Mouse (Mus musculus): ENCODE data around the gene Cyp2w1. TPM values are rescaled to one million over a fixed set of nuclear protein-coding genes. Genes with fewer than 3 reads are reported as not detected.

The Cyp2w1 gene
- polyA plus RNA-seq, 1 experiment from 2014 or later, result not detected

DNA sequence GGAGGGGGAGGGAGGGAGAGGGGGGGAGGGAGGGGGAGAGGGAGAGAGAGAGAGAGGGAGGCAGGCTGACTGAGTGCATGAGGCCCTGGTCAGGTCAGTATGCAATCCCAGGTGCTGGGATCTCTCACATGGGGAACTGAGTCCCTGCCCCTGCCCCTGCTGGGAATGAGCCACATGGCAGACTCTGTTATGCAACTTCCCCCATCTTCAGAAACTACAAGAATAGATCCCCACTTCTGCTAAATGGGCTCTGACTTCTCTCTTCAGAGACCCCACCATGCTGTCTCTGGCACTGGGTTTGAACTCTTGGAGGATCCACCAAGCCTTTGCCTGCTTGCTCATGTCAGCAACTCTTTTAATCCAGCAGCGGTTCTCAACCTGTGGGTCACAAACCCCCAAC, 13.4 kb downstream of the Cyp2w1 start:
- no peaks in the 10 kb centered on the region for H3K9me3 ChIP-seq (ENCODE audit: control insufficient read depth, low read length)
- H3K9ac ChIP-seq (ENCODE audit: low read depth, low read length), result no peak overlapping the region
- no peak overlapping the region for H3K4me2 ChIP-seq (replicated peaks; ENCODE audit: low read depth, low read length)
- no peaks in the 10 kb centered on the region for H3K27me3 ChIP-seq (ENCODE audit: control insufficient read depth, insufficient read depth, low read length)
- no peak for ATAC-seq (ENCODE audit: low FRiP score, low TSS enrichment)
- 95% methylated on average over 1 of the region's 1 CpGs for WGBS
- H3K4me3 ChIP-seq (ENCODE audit: low read length), result no peak overlapping the region
- H3K27ac ChIP-seq (ENCODE audit: low read depth, low read length), result no peak overlapping the region
- H3K4me1 ChIP-seq (ENCODE audit: control insufficient read depth, insufficient read depth, low read length), result peaks cover 15% of the 10 kb centered on the region
- peaks cover 4% of the 10 kb centered on the region; the same call in 1 of the 2 replicates for H3K36me3 ChIP-seq (ENCODE audit: control insufficient read depth, insufficient read depth, low read length)

- Histone ChIP-seq H3K4me2 (replicated peaks; ENCODE audit: low read depth, low read length) (no peak overlapping the region), H3K4me1 (ENCODE audit: control insufficient read depth, insufficient read depth, low read length) (peaks cover 22% of the 10 kb centered on the region), H3K4me3 (ENCODE audit: low read length) (no peak overlapping the region), H3K27ac (ENCODE audit: low read depth, low read length) (no peak overlapping the region), H3K27me3 (ENCODE audit: control insufficient read depth, insufficient read depth, low read length) (no peaks in the 10 kb centered on the region), H3K36me3 (ENCODE audit: control insufficient read depth, insufficient read depth, low read length) (peaks cover 4% of the 10 kb centered on the region; the same call in 1 of the 2 replicates), H3K9ac (ENCODE audit: low read depth, low read length) (no peak overlapping the region), H3K9me3 (ENCODE audit: control insufficient read depth, low read length) (no peaks in the 10 kb centered on the region)
- ATAC-seq (ENCODE audit: low FRiP score, low TSS enrichment), result no peak
- WGBS, result 84% methylated on average over 11 of the region's 11 CpGs
These were observed 14.1 kb downstream of the Cyp2w1 start for GRCm38 (mm10) chr5:139366484-139366883.

- Histone ChIP-seq H3K36me3 (ENCODE audit: control insufficient read depth, insufficient read depth, low read length) (0 out of 2 replicates have a peak, but pooled peaks cover under 1% of the 10 kb centered on the region), H3K27ac (ENCODE audit: low read depth, low read length) (no peak overlapping the region), H3K4me2 (replicated peaks; ENCODE audit: low read depth, low read length) (no peak overlapping the region), H3K4me1 (ENCODE audit: control insufficient read depth, insufficient read depth, low read length) (peaks cover 30% of the 10 kb centered on the region), H3K4me3 (ENCODE audit: low read length) (no peak overlapping the region), H3K27me3 (ENCODE audit: control insufficient read depth, insufficient read depth, low read length) (no peaks in the 10 kb centered on the region), H3K9me3 (ENCODE audit: control insufficient read depth, low read length) (no peaks in the 10 kb centered on the region), H3K9ac (ENCODE audit: low read depth, low read length) (no peak overlapping the region)
- WGBS, result 92% methylated on average over 4 of the region's 4 CpGs
- ATAC-seq (ENCODE audit: low FRiP score, low TSS enrichment), result no peak
These were observed 15.6 kb downstream of the Cyp2w1 start for GRCm38 (mm10) chr5:139367884-139368458.

- Histone ChIP-seq H3K4me3 (ENCODE audit: low read length) (no peak overlapping the region), H3K9ac (ENCODE audit: low read depth, low read length) (no peak overlapping the region), H3K9me3 (ENCODE audit: control insufficient read depth, low read length) (no peaks in the 10 kb centered on the region), H3K36me3 (ENCODE audit: control insufficient read depth, insufficient read depth, low read length) (no peaks in the 10 kb centered on the region), H3K4me2 (replicated peaks; ENCODE audit: low read depth, low read length) (no peak overlapping the region), H3K27ac (ENCODE audit: low read depth, low read length) (no peak overlapping the region), H3K27me3 (ENCODE audit: control insufficient read depth, insufficient read depth, low read length) (no peaks in the 10 kb centered on the region), H3K4me1 (ENCODE audit: control insufficient read depth, insufficient read depth, low read length) (peaks cover 30% of the 10 kb centered on the region)
- no peak for ATAC-seq (ENCODE audit: low FRiP score, low TSS enrichment)
- WGBS, result 74% methylated on average over 11 of the region's 11 CpGs
These were observed 16.4 kb downstream of the Cyp2w1 start for GRCm38 (mm10) chr5:139368638-139369320.

GRCm38 (mm10) chr5:139370336-139370735, 17.9 kb downstream of the Cyp2w1 start:
- WGBS, result 86% methylated on average over 6 of the region's 6 CpGs
- H3K27me3 ChIP-seq (ENCODE audit: control insufficient read depth, insufficient read depth, low read length), result no peaks in the 10 kb centered on the region
- ATAC-seq (ENCODE audit: low FRiP score, low TSS enrichment), result no peak
- H3K27ac ChIP-seq (ENCODE audit: low read depth, low read length), result no peak overlapping the region
- no peaks in the 10 kb centered on the region for H3K36me3 ChIP-seq (ENCODE audit: control insufficient read depth, insufficient read depth, low read length)
- H3K4me1 ChIP-seq (ENCODE audit: control insufficient read depth, insufficient read depth, low read length), result peaks cover 19% of the 10 kb centered on the region
- H3K4me3 ChIP-seq (ENCODE audit: low read length), result no peak overlapping the region
- no peak overlapping the region for H3K9ac ChIP-seq (ENCODE audit: low read depth, low read length)
- H3K4me2 ChIP-seq (replicated peaks; ENCODE audit: low read depth, low read length), result no peak overlapping the region
- no peaks in the 10 kb centered on the region for H3K9me3 ChIP-seq (ENCODE audit: control insufficient read depth, low read length)

GRCm38 (mm10) chr5:139371118-139371517, 18.7 kb downstream of the Cyp2w1 start:
- no peak for ATAC-seq (ENCODE audit: low FRiP score, low TSS enrichment)
- WGBS, result 49% methylated on average over 5 of the region's 5 CpGs

DNA sequence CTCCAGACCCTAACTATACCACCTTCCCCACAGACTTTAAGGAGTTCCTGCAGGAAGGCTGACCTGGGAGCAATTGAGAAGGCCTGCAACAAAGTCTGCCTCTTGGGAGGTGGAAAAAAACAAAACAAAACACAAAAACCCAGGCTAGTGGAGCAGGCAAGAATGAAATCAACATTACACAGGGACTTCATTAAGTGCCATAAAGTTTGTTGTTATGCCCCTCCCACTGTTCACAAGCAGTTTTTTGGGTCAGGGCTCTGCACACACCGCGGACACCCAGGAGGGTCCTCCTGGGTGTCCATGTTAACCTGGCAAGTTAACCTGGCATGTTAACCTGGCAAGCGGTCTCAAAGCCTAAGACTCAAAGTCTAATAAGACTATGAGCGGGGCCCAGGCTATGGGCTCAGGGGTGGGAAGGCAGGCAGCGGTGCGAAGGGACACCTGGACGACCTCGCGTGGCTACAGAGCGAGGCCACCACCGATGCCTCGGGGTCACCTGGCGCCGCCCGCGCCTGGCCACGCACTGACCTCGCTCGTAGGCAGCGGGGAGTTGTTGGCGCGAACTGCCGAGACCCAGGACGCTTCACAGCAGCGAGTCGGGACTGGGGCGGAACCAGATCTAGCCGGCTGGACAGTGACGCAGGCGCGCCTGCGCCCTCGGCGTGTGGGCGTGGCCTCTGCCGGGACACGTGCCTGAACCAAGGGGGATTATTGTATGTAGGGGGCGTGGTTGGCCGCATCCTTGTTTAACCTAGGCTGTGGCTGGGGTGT, 19.4 kb downstream of the Cyp2w1 start:
- H3K27me3 ChIP-seq (ENCODE audit: control insufficient read depth, insufficient read depth, low read length), result no peaks in the 10 kb centered on the region
- no peaks in the 10 kb centered on the region for H3K36me3 ChIP-seq (ENCODE audit: control insufficient read depth, insufficient read depth, low read length)
- WGBS, result 1% methylated on average over 39 of the region's 39 CpGs
- no peaks in the 10 kb centered on the region for H3K9me3 ChIP-seq (ENCODE audit: control insufficient read depth, low read length)
- peak overlapping the region; percentile 86 for H3K9ac ChIP-seq (ENCODE audit: low read depth, low read length)
- H3K4me1 ChIP-seq (ENCODE audit: control insufficient read depth, insufficient read depth, low read length), result peaks cover 19% of the 10 kb centered on the region
- peak overlapping the region; percentile 82 for H3K27ac ChIP-seq (ENCODE audit: low read depth, low read length)
- H3K4me2 ChIP-seq (replicated peaks; ENCODE audit: low read depth, low read length), result peak overlapping the region; percentile 89
- peak; percentile 92 for ATAC-seq (ENCODE audit: low FRiP score, low TSS enrichment)
- H3K4me3 ChIP-seq (ENCODE audit: low read length), result peak overlapping the region; percentile 53

More at GRCm38 (mm10) chr5:139371118-139371517, 18.7 kb downstream of the Cyp2w1 start:
- Histone ChIP-seq H3K27me3 (ENCODE audit: control insufficient read depth, insufficient read depth, low read length) (no peaks in the 10 kb centered on the region), H3K4me2 (replicated peaks; ENCODE audit: low read depth, low read length) (peak overlapping the region; percentile 89), H3K27ac (ENCODE audit: low read depth, low read length) (peak overlapping the region; percentile 82; the same call in 1 of the 2 replicates), H3K9me3 (ENCODE audit: control insufficient read depth, low read length) (no peaks in the 10 kb centered on the region), H3K9ac (ENCODE audit: low read depth, low read length) (peak overlapping the region; percentile 86), H3K36me3 (ENCODE audit: control insufficient read depth, insufficient read depth, low read length) (no peaks in the 10 kb centered on the region), H3K4me3 (ENCODE audit: low read length) (peak overlapping the region; percentile 53; the same call in 1 of the 2 replicates), H3K4me1 (ENCODE audit: control insufficient read depth, insufficient read depth, low read length) (peaks cover 18% of the 10 kb centered on the region)

GRCm38 (mm10) chr5:139373126-139373525, 20.7 kb downstream of the Cyp2w1 start:
- H3K27ac ChIP-seq (ENCODE audit: low read depth, low read length), result no peak overlapping the region
- H3K4me3 ChIP-seq (ENCODE audit: low read length), result no peak overlapping the region
- WGBS, result 68% methylated on average over 3 of the region's 3 CpGs
- H3K4me1 ChIP-seq (ENCODE audit: control insufficient read depth, insufficient read depth, low read length), result peaks cover 32% of the 10 kb centered on the region
- no peaks in the 10 kb centered on the region for H3K27me3 ChIP-seq (ENCODE audit: control insufficient read depth, insufficient read depth, low read length)
- no peak overlapping the region for H3K4me2 ChIP-seq (replicated peaks; ENCODE audit: low read depth, low read length)
- ATAC-seq (ENCODE audit: low FRiP score, low TSS enrichment), result no peak
- H3K36me3 ChIP-seq (ENCODE audit: control insufficient read depth, insufficient read depth, low read length), result no peaks in the 10 kb centered on the region
- H3K9ac ChIP-seq (ENCODE audit: low read depth, low read length), result no peak overlapping the region
- H3K9me3 ChIP-seq (ENCODE audit: control insufficient read depth, low read length), result no peaks in the 10 kb centered on the region

Measured in kidney, embryonic 14.5 days (tissue).